Mouse (Mus musculus) heart, adult 11 months (tissue): ENCODE data around the gene Lce1m.
A peak's percentile ranks its signal among the peaks of the same experiment; 100 is the strongest.
"Not testable (repeated sequence)": the region's sequence is repeated elsewhere in the genome, so short reads cannot be mapped to it uniquely, and the experiment has no call there.

Experiments
- DNase-seq: peaks from one replicate; pipeline ENCODE4 v3.0.0; 2022

The Lce1m gene

DNA sequence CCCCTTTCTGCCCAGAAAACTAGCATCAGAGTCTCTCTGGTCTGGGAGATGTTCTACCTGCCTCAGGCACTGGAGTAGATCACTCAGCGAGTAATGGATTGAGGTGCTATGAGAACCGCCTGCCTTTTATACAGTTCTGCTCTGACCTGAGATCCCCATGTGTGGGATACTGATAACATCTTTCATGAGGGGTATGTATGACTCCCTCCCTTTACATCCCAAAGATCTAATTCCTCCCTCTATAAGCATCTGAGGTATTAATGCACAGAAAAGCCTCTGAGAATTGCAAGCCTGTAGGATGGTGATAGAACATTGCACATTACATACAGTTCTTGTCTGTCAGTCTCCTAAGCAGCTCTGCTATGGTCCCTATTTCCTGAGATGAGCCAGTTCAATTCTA lies at the start of gene Lce1m:
Lce1m (minus strand) TSS at position 101 of the 400 bp plus-strand sequence.
- no peak for DNase-seq

DNA sequence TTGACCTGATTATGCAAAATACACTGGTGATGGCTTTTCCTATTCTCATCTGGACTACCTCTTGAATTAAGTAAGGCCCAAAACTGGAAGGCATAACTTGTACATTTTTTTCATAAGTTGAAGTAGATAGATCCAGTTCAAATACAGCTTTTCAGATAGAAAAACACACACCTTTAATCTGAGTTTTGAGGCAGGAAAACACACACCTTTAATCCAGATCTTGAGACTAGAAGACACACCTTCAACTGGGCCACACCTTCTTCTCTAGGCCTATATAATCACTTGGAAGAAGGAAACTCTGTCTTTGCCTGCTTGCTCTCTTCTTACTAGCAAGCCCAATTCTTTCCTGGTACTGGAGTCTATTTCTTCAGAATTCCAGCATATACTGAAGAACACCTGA lies 49.7 kb upstream of the Lce1m start, which contains the start of gene Gm4858:
Gm4858 (plus strand) TSS at position 301 of the 400 bp plus-strand sequence.
- not testable (repeated sequence) for DNase-seq

GRCm38 (mm10) chr3:93052826-93053474 lies 34.1 kb upstream of the Lce1m start:
- DNase-seq = peak; percentile 33

DNA sequence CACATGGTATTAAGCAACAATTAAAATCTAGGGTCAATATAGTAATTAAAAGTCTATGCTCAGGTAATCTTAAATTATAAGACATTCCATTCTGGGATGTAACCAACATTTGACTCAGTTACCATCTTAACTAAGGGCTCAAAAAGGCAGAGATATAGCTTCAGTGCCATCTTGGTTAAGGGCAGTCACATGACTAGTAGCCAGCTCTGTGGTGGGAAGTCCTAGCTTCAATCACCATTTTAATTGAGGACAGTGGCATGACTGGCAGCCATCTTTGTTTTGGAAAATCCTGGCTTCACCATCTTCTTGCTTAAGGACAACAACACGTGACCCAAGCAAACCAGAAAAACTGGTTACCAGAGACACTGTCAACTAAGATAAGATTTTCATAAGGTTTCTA lies 31.3 kb upstream of the Lce1m start:
- DNase-seq = no peak

GRCm38 (mm10) chr3:93031450-93031849 lies 12.6 kb upstream of the Lce1m start:
- peak; percentile 8 for DNase-seq

- DNase-seq = peak; percentile 59
Measured at GRCm38 (mm10) chr3:93025486-93025885, 6.6 kb upstream of the Lce1m start.

DNA sequence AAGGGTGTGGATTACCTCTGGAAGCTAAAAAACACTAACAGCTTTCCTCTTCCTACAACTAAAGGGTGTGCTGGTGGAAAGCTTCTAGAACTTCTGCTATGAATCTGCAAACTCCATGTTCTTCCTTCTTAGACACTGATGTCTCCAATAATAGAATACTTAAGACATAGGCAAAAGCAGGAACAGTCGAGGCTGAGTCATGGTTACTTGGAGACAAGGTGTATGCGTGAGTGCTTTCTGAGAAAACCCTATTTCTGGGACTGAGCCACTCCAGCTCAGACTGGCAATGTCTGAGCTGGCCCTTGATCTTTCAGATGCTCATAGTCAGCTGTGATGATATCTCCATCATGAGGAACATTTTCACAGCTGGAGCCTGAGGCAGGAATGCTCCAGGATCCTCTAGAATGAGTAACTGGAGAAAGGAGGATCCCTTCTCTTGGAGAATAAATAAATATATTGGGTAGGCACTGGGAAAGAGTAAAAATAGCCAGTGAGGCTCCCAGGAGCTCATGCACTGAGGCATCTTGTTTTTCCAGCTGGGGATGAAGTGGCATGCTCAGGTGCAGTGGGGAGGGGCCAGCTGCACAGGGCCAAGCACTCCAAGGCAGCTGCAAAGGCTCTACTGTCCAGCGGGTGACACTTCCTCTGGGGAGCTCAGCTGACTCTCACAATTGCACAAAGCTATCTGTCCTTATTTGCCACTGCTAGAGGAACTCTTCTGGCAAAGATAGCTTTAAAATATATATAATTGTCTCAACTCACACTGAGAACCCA lies 4.7 kb upstream of the Lce1m start:
- DNase-seq = no peak

DNA sequence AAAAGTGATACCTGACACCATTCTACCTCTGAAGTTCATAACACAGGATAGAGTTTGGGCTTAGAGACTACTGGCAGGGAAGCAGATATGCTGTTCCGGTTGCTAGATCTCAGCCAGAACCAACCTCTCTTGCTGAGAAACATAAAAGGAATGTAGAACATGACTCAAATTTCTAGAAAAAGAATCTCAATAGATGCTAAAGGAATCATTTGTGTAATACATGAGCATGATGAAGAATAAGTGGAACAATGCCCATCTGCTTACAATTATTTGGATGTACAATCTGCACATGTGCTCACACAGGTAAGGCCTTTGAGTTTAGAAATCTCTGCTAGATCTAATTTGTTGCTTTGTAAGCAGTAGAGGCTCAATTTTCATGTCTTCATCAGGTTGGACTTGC lies 2.3 kb upstream of the Lce1m start:
- DNase-seq = no peak

DNA sequence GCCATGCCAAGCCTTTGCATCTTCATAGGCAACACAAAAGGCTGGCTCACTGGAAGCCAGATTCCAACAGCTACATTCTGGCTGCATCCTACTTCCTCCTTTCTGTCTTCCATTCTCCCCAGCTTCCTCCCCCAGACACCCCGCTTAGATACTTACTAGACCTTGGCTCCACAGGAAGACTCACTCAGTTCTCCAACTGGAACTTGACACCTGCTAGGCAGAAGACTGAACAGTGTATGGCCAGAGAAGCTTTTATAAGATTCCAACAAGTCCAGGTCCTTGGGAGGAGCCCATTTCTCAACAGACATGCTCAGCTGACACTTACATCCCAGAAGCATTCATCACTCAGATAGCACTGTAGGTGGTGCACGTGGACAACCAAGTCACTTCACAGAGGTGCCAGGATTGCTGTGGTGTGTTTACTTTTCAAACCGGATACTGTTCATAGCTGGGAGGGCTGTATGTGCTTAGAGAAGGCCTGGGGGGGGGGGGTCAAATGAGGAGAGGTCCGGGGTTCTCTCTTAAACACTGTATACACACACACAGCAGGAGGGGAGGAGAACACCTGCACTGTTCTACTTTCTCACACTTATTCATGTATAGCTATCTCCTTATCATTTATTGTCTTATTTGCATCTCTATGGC lies 3.3 kb downstream of the Lce1m start, which contains the start of gene Crct1:
Crct1 (minus strand) TSS at position 228 of the 645 bp plus-strand sequence.
- no peak for DNase-seq

GRCm38 (mm10) chr3:93014871-93015270 lies 4.0 kb downstream of the Lce1m start:
- DNase-seq = no peak

DNA sequence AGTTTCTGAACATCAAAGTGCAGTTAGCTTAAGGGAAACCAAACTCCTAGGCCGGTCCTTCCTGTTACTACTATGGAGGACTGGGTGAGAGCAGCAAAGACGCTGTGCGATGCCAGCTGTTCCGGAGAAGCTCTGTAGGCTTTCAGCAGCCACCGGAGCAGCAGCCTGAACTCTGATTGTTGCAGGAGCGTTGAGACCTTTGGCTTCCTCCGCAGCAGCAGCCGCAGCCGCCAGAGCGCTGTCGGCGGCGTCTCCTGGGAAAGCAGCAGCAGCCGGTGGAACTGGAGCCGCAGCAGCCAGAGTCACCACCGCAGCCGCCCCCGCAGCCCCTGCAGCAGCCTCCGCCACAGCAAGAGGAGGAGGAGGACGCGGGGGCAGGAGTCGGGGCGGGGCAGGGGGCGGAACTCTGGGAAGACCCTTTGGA lies 4.5 kb downstream of the Lce1m start:
- DNase-seq = no peak

GRCm38 (mm10) chr3:93002843-93003242 lies 16.0 kb downstream of the Lce1m start:
- DNase-seq = no peak

- no peak for DNase-seq
Measured at GRCm38 (mm10) chr3:93000621-93001020, 18.2 kb downstream of the Lce1m start.

- no peak for DNase-seq
Measured at GRCm38 (mm10) chr3:92998691-92999090, 20.2 kb downstream of the Lce1m start.

DNA sequence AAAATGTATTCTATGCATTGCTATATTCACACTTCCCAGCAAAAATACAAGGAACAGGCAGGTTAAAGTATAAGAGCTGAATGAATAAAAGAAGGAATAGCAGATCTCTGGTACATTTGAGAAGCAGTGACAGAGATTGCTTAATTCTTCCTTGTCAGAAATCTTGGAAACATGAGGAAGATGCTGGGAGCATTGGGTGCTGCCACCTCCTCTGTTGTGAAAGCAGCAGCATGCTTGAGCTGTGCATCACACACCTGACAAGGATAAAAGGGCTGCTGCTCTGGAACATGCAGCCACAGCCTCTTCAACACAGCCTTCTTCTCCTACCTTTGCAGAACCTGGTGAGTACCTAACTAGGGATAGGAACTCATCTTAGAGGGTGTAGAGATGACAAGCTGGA lies 26.9 kb downstream of the Lce1m start, which contains the start of gene Lce3f:
Lce3f (plus strand) TSS at position 301 of the 400 bp plus-strand sequence.
- DNase-seq = no peak

GRCm38 (mm10) chr3:92978484-92978883 lies 40.4 kb downstream of the Lce1m start:
- no peak for DNase-seq
